Mouse (Mus musculus) liver, adult 2 months (tissue): ENCODE results near the gene Rgs10. TPM values are rescaled to one million over a fixed set of nuclear protein-coding genes. Genes with fewer than 3 reads are reported as not detected.

ENCODE experiments used
- DNase-seq: peaks from one replicate; pipeline ENCODE4 v3.0.0-alpha.2; 2011; ENCODE audit warnings: low read depth, low spot score; ENCODE audit errors: extremely low read depth
- H3K27ac ChIP-seq: fragments of 200-500 bp; replicated peaks from 2 replicates; pipeline ENCODE4 v1.5.1; 2012; ENCODE audit warnings: low read depth, mild to moderate bottlenecking, control low read depth, inconsistent platforms, low read length; ENCODE audit not compliant: insufficient read depth
- H3K27me3 ChIP-seq: fragments of 200-500 bp; 2 replicates; pipeline ENCODE4 v1.6.1; 2012; ENCODE audit warnings: mild to moderate bottlenecking, moderate library complexity, low read length, inconsistent platforms; ENCODE audit not compliant: control insufficient read depth, insufficient read depth
- H3K36me3 ChIP-seq: fragments of 200-500 bp; 2 replicates; pipeline ENCODE4 v1.6.1; 2012; ENCODE audit warnings: low read length, inconsistent platforms; ENCODE audit not compliant: control insufficient read depth, insufficient read depth
- H3K4me1 ChIP-seq: fragments of 200-500 bp; 2 replicates; pipeline ENCODE4 v1.6.1; 2011; ENCODE audit warnings: low read length; ENCODE audit not compliant: control insufficient read depth, insufficient read depth
- H3K4me3 ChIP-seq: fragments of 200-500 bp; 2 replicates; pipeline ENCODE4 v1.5.1; 2011; ENCODE audit warnings: low read depth, mild to moderate bottlenecking, control low read depth, low read length, moderate library complexity; ENCODE audit not compliant: insufficient read depth
- H3K79me2 ChIP-seq: fragments of 200-500 bp; 2 replicates; pipeline ENCODE4 v1.6.1; 2012; ENCODE audit warnings: inconsistent platforms, mild to moderate bottlenecking, low read length, moderate library complexity; ENCODE audit not compliant: control insufficient read depth, insufficient read depth
- H3K9ac ChIP-seq: fragments of 200-500 bp; 2 replicates; pipeline ENCODE4 v1.6.1; 2012; ENCODE audit warnings: low read depth, mild to moderate bottlenecking, control low read depth, inconsistent platforms, low read length
- CTCF ChIP-seq: fragments of 200-500 bp; IDR thresholded peaks from 2 replicates; pipeline ENCODE4 v1.5.1; 2011; ENCODE audit warnings: low read depth, low read length, control low read depth
- POLR2A ChIP-seq: fragments of 200-500 bp; IDR thresholded peaks from 2 replicates; pipeline ENCODE4 v1.6.1; 2011; ENCODE audit warnings: low read length, control low read depth; ENCODE audit not compliant: insufficient read depth; ENCODE audit errors: extremely low read depth
- whole genome bisulfite sequencing: fragments of 180-500 bp; shearing (Covaris S2); methylation state at CpG from one replicate; pipeline ENCODE4 v1.1.7; 2018; 5-methylcytosine and 5-hydroxymethylcytosine counted together
- polyA plus RNA-seq: library from polyadenylated mRNA; depleted of rRNA; stranded (reverse); fragments of >200 nt; gene quantifications from 2 replicates; pipeline ENCODE4 v1.2.3, GENCODE M21; 2012
- total RNA-seq: library from RNA; depleted of rRNA; stranded (reverse); fragments of >200 nt; gene quantifications from 2 replicates; pipeline ENCODE4 v1.2.3, GENCODE M21; 2014

Rgs10 gene
- total and polyA plus RNA-seq, 2 experiments, result 1.5 to 3.4 TPM

GRCm38 (mm10) chr7:128403988-128404387, 14.6 kb downstream of the Rgs10 start:
- Histone ChIP-seq H3K4me1 (no peaks in the 10 kb centered on the region), H3K36me3 (no peaks in the 10 kb centered on the region), H3K4me3 (no peak overlapping the region), H3K27ac (no peak overlapping the region), H3K9ac (no peak overlapping the region), H3K27me3 (no peaks in the 10 kb centered on the region), H3K79me2 (no peaks in the 10 kb centered on the region)
- no peak for TF ChIP-seq CTCF
- no peak for TF ChIP-seq POLR2A
- WGBS, result 87% methylated on average over 6 of the region's 6 CpGs
- no peak for DNase-seq

DNA sequence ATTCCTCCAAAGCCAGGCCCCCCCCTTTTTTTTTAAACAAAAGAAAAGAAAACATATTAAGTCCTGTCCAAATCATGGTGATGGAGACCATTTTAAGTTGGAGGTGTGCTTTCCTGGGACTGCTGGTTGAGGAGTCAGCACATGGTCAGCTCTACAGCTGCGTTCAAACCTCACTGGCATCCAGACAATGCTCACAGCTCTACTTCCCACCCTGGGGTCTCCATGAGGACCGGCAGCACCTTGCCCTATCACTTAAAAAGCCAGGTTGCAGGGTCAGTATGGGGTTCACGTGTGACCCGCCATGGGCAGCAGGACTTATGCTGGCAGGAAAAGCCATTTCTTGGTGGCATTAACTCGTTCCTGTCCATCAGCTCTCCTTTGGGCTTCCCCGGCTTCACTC, 15.0 kb downstream of the Rgs10 start:
- Histone ChIP-seq H3K9ac (no peak overlapping the region), H3K36me3 (no peaks in the 10 kb centered on the region), H3K4me3 (no peak overlapping the region), H3K27me3 (no peaks in the 10 kb centered on the region), H3K27ac (no peak overlapping the region), H3K79me2 (no peaks in the 10 kb centered on the region), H3K4me1 (no peaks in the 10 kb centered on the region)
- no peak for DNase-seq
- TF ChIP-seq CTCF (no peak), POLR2A (no peak)
- WGBS, result 77% methylated on average over 6 of the region's 6 CpGs

DNA sequence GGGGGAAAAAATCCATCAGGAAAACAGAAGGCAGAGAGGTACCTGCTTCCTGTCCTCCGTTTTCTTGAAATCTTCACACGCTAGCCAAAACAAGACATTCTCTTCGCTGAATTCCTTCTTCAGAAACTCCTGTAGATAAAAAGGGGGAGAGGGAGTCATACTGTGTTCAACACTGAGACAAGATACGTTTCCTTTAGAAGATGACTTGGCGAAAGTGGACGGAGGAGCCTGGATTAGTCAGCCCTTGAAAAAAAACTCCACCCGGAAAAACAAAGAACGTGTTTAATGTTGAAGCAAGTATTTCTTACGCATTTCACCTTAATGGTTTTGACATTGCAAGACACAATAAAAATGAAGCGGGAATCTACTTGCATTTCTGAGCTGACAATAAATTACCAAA, 15.4 kb downstream of the Rgs10 start:
- TF ChIP-seq CTCF, result no peak
- no peak for TF ChIP-seq POLR2A
- no peaks in the 10 kb centered on the region for H3K79me2 ChIP-seq
- H3K4me1 ChIP-seq, result no peaks in the 10 kb centered on the region
- no peak overlapping the region for H3K4me3 ChIP-seq
- H3K27ac ChIP-seq, result no peak overlapping the region
- WGBS, result 85% methylated on average over 10 of the region's 10 CpGs
- no peak overlapping the region for H3K9ac ChIP-seq
- H3K27me3 ChIP-seq, result no peaks in the 10 kb centered on the region
- DNase-seq, result no peak
- H3K36me3 ChIP-seq, result no peaks in the 10 kb centered on the region

GRCm38 (mm10) chr7:128402577-128402976, 16.0 kb downstream of the Rgs10 start:
- Histone ChIP-seq H3K4me3 (no peak overlapping the region), H3K27ac (no peak overlapping the region), H3K36me3 (no peaks in the 10 kb centered on the region), H3K79me2 (no peaks in the 10 kb centered on the region), H3K9ac (no peak overlapping the region), H3K4me1 (no peaks in the 10 kb centered on the region), H3K27me3 (no peaks in the 10 kb centered on the region)
- no peak for DNase-seq
- TF ChIP-seq CTCF (no peak), POLR2A (no peak)
- WGBS, result 91% methylated on average over 8 of the region's 8 CpGs

DNA sequence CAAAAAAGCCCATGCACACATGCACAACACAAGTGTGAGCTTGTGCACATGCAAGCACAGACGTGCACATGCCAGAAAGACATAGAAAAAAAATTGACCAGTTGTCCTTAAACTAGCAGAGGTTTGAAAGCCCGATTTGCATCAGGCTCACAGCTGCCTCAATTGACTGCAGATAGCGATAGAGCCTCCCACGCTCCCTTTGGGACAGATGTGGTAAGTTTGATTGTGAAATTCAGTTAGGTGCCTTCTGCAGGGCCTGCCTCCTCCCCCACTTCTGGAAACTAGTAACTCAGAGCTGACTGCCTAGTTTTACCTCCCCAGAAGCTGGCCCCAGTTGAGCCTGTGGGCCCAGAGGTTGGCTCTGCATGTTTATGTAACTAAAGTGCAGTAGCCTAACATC, 19.9 kb downstream of the Rgs10 start:
- H3K79me2 ChIP-seq, result no peaks in the 10 kb centered on the region
- no peaks in the 10 kb centered on the region for H3K27me3 ChIP-seq
- no peak overlapping the region for H3K4me3 ChIP-seq
- no peaks in the 10 kb centered on the region for H3K36me3 ChIP-seq
- H3K9ac ChIP-seq, result no peak overlapping the region
- 22% methylated on average over 4 of the region's 4 CpGs for WGBS
- no peak for TF ChIP-seq CTCF
- TF ChIP-seq POLR2A, result no peak
- H3K27ac ChIP-seq, result no peak overlapping the region
- H3K4me1 ChIP-seq, result no peaks in the 10 kb centered on the region
- no peak for DNase-seq

- H3K4me3 ChIP-seq, result no peak overlapping the region
- no peak overlapping the region for H3K9ac ChIP-seq
- H3K4me1 ChIP-seq, result no peaks in the 10 kb centered on the region; the same call in 1 of the 2 replicates
- no peaks in the 10 kb centered on the region for H3K27me3 ChIP-seq
- no peak overlapping the region for H3K27ac ChIP-seq
- TF ChIP-seq CTCF (no peak), POLR2A (no peak)
- no peak for DNase-seq
- H3K36me3 ChIP-seq, result no peaks in the 10 kb centered on the region
- no peaks in the 10 kb centered on the region for H3K79me2 ChIP-seq
- WGBS, result 63% methylated on average over 2 of the region's 2 CpGs
These were observed 21.5 kb downstream of the Rgs10 start for GRCm38 (mm10) chr7:128397066-128397465.
